Mouse (Mus musculus) adrenal gland, postnatal 14 days (tissue): ENCODE results near the gene Ndufa4l2. TPM values are rescaled to one million over a fixed set of nuclear protein-coding genes. Genes with fewer than 3 reads are reported as not detected.
A peak's percentile ranks its signal among the peaks of the same experiment; 100 is the strongest.

Experiments
- DNase-seq: peaks from one replicate; pipeline ENCODE4 v3.0.0; 2021; ENCODE audit warnings: mixed read lengths
- total RNA-seq: library from RNA; stranded (reverse); gene quantifications from 2 replicates; pipeline ENCODE4 v1.2.3, GENCODE M21; 2021

Ndufa4l2 gene
- total RNA-seq, 1 experiment from 2014 or later = 55.7 TPM

- peak; percentile 86 for DNase-seq
Observed at GRCm38 (mm10) chr10:127526681-127527080, 11.9 kb downstream of the Ndufa4l2 start.

- no peak for DNase-seq
Observed at GRCm38 (mm10) chr10:127527481-127527880, 12.7 kb downstream of the Ndufa4l2 start.

- no peak for DNase-seq
Observed at GRCm38 (mm10) chr10:127530945-127531344, 16.2 kb downstream of the Ndufa4l2 start.

GRCm38 (mm10) chr10:127531548-127531947 is 16.8 kb downstream of the Ndufa4l2 start:
- DNase-seq = no peak

- no peak for DNase-seq
Observed at GRCm38 (mm10) chr10:127534036-127534928, 19.5 kb downstream of the Ndufa4l2 start, which contains the start of gene Nxph4. Gene Nxph4 (minus strand): TSS chr10:127534559.

GRCm38 (mm10) chr10:127534929-127535384 is 20.2 kb downstream of the Ndufa4l2 start:
- no peak for DNase-seq

GRCm38 (mm10) chr10:127536586-127537314 is 22.0 kb downstream of the Ndufa4l2 start:
- DNase-seq = peak; percentile 57

- DNase-seq = peak; percentile 87
Observed at GRCm38 (mm10) chr10:127537854-127538583, 23.3 kb downstream of the Ndufa4l2 start.

GRCm38 (mm10) chr10:127541510-127541909 is 26.7 kb downstream of the Ndufa4l2 start:
- DNase-seq = no peak

GRCm38 (mm10) chr10:127542084-127542483 is 27.3 kb downstream of the Ndufa4l2 start:
- DNase-seq = no peak

GRCm38 (mm10) chr10:127542720-127543119 is 28.0 kb downstream of the Ndufa4l2 start:
- DNase-seq = no peak

GRCm38 (mm10) chr10:127543916-127544315 is 29.1 kb downstream of the Ndufa4l2 start:
- DNase-seq = no peak

GRCm38 (mm10) chr10:127544375-127544774 is 29.6 kb downstream of the Ndufa4l2 start:
- DNase-seq = peak; percentile 53

- no peak for DNase-seq
Observed at GRCm38 (mm10) chr10:127546505-127546904, 31.7 kb downstream of the Ndufa4l2 start.

- no peak for DNase-seq
Observed at GRCm38 (mm10) chr10:127548236-127548635, 33.5 kb downstream of the Ndufa4l2 start.

- no peak for DNase-seq
Observed at GRCm38 (mm10) chr10:127549892-127550291, 35.1 kb downstream of the Ndufa4l2 start.

GRCm38 (mm10) chr10:127555703-127556102 is 40.9 kb downstream of the Ndufa4l2 start:
- DNase-seq = peak; percentile 51

- no peak for DNase-seq
Observed at GRCm38 (mm10) chr10:127557397-127557796, 42.6 kb downstream of the Ndufa4l2 start.

GRCm38 (mm10) chr10:127561145-127561544 is 46.4 kb downstream of the Ndufa4l2 start:
- DNase-seq = no peak

- no peak for DNase-seq
Observed at GRCm38 (mm10) chr10:127563840-127564239, 49.1 kb downstream of the Ndufa4l2 start.

- DNase-seq = peak; percentile 59
Observed at GRCm38 (mm10) chr10:127564301-127564700, 49.5 kb downstream of the Ndufa4l2 start.
